Mouse (Mus musculus) MN1 (cell line): ENCODE measurements around the gene Fam172a.

Experiments used
- DNase-seq: peaks from one replicate; pipeline ENCODE4 v3.0.0-alpha.2; 2016; ENCODE audit warnings: low spot score

Fam172a gene

DNA sequence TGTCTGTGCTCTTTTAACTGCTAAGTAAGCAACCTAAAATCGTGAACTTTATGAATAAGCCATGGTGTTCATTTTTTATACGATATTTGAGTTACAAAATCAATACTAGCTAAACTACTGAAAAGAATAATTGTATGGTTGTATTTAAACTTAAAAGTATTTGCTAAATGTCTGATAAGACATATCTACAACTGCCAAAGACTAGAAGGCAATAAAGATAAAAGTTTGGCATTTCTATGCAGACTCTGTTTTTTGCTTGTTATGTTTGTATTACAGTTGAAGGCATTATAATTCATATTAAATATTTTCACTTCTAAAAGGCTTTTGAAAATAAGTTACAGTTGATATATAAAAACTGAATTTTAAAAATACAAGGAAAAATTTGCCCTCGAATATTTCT, 274.4 kb downstream of the Fam172a start:
- DNase-seq = no peak

GRCm38 (mm10) chr13:77977121-77977520, 275.3 kb downstream of the Fam172a start:
- DNase-seq = no peak

- DNase-seq = peak; percentile 17
These were observed 280.4 kb downstream of the Fam172a start for GRCm38 (mm10) chr13:77982105-77982851.

DNA sequence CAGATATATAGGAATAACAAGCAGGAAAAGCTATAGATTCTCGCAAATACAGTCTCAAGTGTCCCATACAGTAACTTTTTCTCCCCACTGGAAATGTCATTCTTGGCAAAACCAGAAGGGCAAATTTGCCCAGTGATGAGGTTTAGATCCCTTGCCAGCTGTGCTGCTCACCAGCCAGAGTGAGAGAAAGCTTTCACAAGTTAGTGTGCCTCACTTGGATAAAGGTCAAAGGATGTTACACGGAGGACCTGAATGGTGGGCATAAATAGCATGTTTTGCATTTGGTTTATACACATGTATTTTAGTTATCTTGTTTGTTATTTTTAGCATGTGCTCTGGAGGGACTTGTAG, 281.0 kb downstream of the Fam172a start:
- no peak for DNase-seq

DNA sequence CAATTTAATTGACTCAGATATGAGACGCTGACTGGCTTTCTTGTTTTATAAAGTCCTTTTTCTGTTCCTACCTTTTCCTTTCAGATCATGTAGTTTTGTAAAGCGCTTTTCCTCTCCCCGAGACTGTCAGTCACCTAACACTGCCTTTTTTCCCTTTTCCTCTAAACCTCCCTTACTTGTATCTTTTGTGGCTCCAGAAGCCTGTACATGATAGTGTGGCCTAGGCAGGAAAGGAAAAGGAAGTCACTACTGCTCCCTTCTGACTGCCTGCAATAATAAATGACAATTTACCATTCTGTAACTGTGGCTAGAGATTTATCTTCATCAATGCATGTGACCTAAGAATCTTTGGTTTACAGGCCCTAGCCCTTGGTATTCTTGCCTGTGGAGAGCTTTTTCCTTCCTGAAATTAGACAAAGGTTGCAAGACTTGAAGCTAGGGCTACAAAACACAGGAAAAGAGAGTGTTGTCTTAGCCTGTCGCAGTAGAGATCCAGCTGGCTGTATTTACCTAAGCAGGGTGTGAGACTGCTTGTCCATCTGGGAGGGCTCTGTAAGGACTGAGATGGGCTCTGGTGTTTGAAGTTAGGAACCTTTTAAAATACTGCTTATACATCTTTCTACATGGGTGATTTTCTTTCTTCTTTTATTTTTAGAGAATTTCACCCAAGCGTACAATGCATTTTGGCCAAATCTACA, 289.5 kb downstream of the Fam172a start:
- DNase-seq = no peak

GRCm38 (mm10) chr13:78004649-78005048, 302.8 kb downstream of the Fam172a start:
- DNase-seq = no peak

- DNase-seq = no peak
These were observed 303.5 kb downstream of the Fam172a start for GRCm38 (mm10) chr13:78005344-78005743.

DNA sequence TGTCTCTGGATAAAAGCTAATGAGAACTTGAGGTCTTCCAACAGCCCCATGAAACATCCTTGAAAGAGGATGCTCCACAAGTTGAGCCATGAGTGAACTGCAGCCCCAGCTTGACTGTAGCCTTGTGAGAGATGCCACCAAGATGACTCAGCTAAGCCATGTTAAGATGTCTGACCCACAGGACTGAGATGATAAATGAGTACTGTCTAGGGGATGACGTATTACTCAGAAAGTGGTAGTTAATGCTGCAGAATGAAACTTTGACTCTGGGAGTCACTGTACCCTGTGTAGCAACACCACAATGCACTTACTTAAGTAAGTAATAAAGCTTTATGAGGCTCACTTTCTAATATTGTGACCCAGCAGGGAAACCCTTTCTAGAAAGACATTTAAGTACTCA, 308.3 kb downstream of the Fam172a start:
- no peak for DNase-seq

DNA sequence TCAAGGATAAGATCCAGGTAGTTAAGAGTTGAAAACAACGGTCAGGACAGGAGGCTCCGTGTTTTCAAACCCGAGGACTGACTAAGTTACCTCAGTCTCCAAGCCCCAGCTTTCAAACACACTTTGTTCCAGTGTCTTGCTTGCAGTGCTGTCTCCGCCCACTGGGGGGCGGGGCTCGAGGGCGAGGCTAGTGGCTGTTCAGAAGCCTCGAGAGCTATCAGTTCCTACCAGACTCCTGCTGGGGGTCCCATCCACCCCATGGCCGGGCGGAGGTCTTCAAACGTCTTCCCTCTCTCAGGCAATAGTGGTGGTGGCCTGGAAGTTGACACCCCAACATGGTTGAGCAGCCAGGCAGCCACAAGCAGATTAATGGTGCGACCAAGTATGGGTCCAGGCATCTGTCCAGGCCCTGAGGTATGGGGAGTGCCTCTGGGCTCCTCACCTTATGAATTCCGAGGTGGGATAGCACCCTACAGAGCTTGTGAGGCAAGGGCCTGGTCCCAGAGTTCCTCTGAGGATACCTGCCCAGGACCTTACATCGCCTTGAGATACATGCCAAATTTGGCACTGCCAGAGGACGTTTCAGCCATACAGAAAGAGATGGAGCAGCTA, 323.0 kb downstream of the Fam172a start, which contains the start of gene Pou5f2:
Gene Pou5f2, plus strand, starts transcription at position 220 of the 612 bp plus-strand sequence.
- DNase-seq = no peak

DNA sequence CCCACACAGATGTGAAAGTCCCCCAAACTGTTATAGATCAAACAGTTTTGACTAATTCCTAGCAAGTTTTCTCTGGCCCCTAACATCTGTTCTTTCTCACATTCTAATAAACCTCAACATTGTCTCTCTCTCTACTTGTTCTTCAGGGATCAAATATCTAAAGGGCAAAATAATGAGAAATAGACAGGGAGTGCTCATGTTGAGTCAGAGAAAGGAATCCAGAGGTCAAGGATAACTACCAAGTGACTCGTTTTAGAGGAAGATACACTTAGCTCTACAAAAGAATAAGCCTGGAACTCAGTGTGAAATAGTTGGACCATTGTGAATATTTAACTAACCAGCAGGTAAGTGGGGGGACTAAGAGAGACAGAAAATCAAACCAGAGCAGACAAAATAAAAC, 331.0 kb downstream of the Fam172a start:
- no peak for DNase-seq

GRCm38 (mm10) chr13:78037203-78037602, 335.4 kb downstream of the Fam172a start:
- no peak for DNase-seq

- DNase-seq = no peak
These were observed 341.4 kb downstream of the Fam172a start for GRCm38 (mm10) chr13:78043203-78043602.

- no peak for DNase-seq
These were observed 343.3 kb downstream of the Fam172a start for GRCm38 (mm10) chr13:78045116-78045515.

GRCm38 (mm10) chr13:78087751-78088150, 385.9 kb downstream of the Fam172a start:
- no peak for DNase-seq

- DNase-seq = no peak
These were observed 388.9 kb downstream of the Fam172a start for GRCm38 (mm10) chr13:78090701-78091100.

GRCm38 (mm10) chr13:78091949-78092348, 390.1 kb downstream of the Fam172a start:
- DNase-seq = no peak

GRCm38 (mm10) chr13:78094352-78094751, 392.5 kb downstream of the Fam172a start:
- DNase-seq = no peak

DNA sequence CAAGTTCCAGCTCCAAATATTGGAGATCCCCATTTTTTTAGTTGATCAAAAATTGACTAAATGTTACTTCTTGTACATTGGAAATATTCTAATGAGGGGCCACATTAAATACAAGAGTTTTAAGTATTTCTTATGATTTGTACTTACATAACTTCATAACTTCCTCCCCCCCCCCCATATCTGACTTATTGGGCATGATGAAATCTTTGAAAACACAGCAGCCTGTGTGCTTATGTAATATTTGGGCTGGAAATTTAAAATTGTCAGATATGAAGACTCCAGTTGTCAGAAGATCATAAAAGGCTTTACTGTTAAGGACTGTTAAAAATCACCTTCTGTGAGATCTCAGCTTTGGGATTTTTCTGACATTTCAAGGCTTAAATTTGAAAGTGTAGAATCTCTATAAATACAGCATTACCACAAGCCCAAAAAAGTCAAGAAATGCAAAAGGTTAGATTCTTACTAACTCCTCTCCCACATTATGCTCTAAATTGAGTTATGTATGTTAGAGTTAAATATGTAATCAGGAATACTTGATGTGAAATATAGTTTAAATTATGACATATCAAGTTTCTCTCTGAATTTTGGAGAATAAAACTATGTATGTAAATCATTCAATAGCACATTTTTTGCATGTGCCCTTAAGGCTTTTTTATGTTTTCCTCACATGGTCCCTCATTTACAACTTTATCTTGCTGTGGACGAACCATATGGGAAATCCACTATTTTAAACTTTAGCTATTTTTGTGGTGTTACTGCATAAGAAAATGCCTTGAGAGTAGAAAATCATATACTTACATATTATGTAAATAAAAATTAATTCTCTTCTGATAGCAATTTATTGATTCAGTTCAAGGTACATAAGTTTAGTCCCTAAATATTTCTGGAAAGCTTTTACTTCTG, 393.5 kb downstream of the Fam172a start:
- no peak for DNase-seq

GRCm38 (mm10) chr13:78098858-78099445, 397.1 kb downstream of the Fam172a start:
- DNase-seq = no peak

DNA sequence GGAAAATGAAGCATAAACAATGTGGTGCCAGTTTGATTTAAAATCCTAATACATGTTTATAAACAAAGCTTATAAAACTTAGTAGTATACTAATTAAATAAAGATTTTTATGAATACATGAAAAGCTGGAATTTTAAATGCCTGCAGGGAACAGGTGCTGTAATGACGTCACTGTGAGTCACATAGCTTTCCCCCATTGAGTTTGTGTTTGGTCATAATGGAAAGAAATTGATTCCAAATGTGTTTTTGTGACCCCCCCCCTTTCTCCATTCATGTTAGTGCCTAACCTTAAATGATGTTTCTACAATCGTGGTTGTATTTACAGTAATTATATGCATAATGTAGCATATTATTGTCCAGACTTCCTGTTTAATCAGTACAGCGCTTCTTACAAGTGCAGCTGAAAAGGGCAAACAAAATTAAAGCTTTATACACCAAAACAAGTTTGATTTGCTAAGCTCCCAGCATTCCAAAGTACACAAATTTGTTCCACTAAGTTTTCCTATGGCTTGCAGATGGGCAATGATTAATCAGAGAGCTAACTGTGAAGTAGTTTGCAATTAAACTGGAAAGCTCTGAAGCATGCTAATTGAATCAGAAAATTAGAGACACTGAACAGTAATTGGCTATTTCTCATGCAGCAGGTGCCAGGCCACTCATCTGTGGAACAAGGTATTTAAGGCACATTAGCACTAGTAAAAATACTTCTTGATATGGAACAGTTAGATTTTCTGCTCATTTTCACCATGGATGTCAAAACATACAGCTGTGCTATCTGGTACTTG, 398.1 kb downstream of the Fam172a start:
- DNase-seq = no peak

DNA sequence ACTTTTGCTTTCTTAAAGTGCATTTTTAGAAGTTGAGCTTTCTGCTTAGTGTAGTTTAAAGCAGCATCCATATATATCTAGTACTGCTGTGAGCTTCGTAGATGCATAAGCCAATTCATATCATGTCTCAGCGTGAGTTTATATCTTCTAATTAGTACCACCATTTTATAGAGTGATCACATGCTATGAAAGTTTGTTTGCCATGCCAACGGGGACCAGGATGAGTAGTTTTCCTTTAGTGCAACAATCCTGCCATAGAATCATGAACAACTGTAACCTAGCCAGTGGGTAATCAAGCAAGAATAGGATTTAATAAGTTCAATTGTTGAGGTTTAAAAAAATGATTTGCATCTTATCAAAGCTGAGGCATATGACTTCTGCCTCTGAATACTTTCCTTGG, 398.8 kb downstream of the Fam172a start:
- DNase-seq = no peak
